ENCODE assay signal across 20 mouse cellular contexts in the genomic region with DNA sequence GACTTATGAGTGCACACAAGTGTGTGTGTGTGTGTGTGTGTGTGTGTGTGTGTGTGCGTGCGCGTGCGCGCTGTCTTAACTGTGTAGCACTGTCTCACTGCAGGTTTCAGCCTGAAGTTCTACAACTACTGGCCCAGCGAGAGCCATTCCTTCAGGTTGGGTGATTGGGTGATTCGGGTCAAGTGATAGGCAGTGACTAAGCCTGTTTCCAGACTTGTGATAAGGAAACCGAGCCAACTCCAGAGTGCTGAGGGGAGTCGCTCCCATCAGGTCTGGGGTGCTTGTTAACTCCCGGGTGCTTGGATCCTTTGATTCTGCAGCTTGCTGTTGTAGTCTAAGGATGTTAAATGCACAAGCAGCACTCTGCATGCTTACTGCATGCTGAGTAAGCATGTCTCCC. TPM values are rescaled to one million over a fixed set of nuclear protein-coding genes. Genes with fewer than 3 reads are reported as not detected.
DNase-seq lines count a peak whose midpoint lies in the region; ATAC-seq lines count a peak whose summit lies in the region.
"Had no signal": no experiment of that assay in that cellular context is flagged by ENCODE, and none has a peak within 500 bp of the region (broad histone marks: within the 10 kb centered on the region; RNA-seq: fewer than 3 reads in every experiment).

No protein-coding gene starts in this region.

- no peaks in the 10 kb centered on the region for H3K36me3 ChIP-seq in intestine, embryonic 16.5 days (ENCODE audit: control insufficient read depth, insufficient read depth, low read length)
- peaks cover 38% of the 10 kb centered on the region for H3K36me3 ChIP-seq in intestine, embryonic 15.5 days
- H3K36me3 ChIP-seq in liver, embryonic 11.5 days (ENCODE audit: control insufficient read depth, insufficient read depth, low read length), result peaks cover 15% of the 10 kb centered on the region
- peaks cover 41% of the 10 kb centered on the region for H3K36me3 ChIP-seq in stomach, embryonic 15.5 days

- DNase-seq in c-Kit-positive CD71-positive TER-119-negative erythroid progenitor cells, embryonic 14.5 days (ENCODE audit: low read depth), result peak; percentile 61
- no peak for DNase-seq in liver, embryonic 11.5 days (ENCODE audit: low spot score)
- no peak for DNase-seq in lung, postnatal 14 days
- DNase-seq in ovary, postnatal 14 days (ENCODE audit: low spot score), result no peak
- DNase-seq: adrenal gland, adult 2 months; cerebellum, postnatal 10 days; gastrocnemius, postnatal 25 days; kidney, adult 2 months; kidney, postnatal 25 days; right cerebral cortex, adult 18-20 months; spleen, adult 18-20 months had no signal

- no peaks in the 10 kb centered on the region for H3K9me3 ChIP-seq in intestine, embryonic 16.5 days (ENCODE audit: control insufficient read depth, low read length)
- H3K9me3 ChIP-seq in intestine, embryonic 15.5 days, result no peaks in the 10 kb centered on the region
- H3K9me3 ChIP-seq in liver, embryonic 11.5 days (ENCODE audit: control insufficient read depth, low read length), result no peaks in the 10 kb centered on the region
- H3K9me3 ChIP-seq in stomach, embryonic 15.5 days, result no peaks in the 10 kb centered on the region
- H3K9me3 ChIP-seq: forebrain, embryonic 10.5 days; hindbrain, embryonic 15.5 days; limb, embryonic 12.5 days; midbrain, embryonic 12.5 days had no signal

- H3K27me3 ChIP-seq in intestine, embryonic 16.5 days (replicated peaks; ENCODE audit: control insufficient read depth, insufficient read depth, low read length), result no peaks in the 10 kb centered on the region
- H3K27me3 ChIP-seq in intestine, embryonic 15.5 days (replicated peaks), result no peaks in the 10 kb centered on the region
- H3K27me3 ChIP-seq in liver, embryonic 11.5 days (replicated peaks; ENCODE audit: control insufficient read depth, insufficient read depth, low read length), result no peaks in the 10 kb centered on the region
- H3K27me3 ChIP-seq in stomach, embryonic 15.5 days (replicated peaks), result no peaks in the 10 kb centered on the region
- H3K27me3 ChIP-seq: hindbrain, embryonic 15.5 days; limb, embryonic 12.5 days; midbrain, embryonic 12.5 days had no signal

- H3K4me2 ChIP-seq in intestine, embryonic 16.5 days (ENCODE audit: low read depth, low read length), result no peak overlapping the region
- H3K4me2 ChIP-seq in intestine, embryonic 15.5 days (replicated peaks), result no peak overlapping the region
- peak overlapping the region; percentile 68 for H3K4me2 ChIP-seq in liver, embryonic 11.5 days
- no peak overlapping the region for H3K4me2 ChIP-seq in stomach, embryonic 15.5 days
- H3K4me2 ChIP-seq: hindbrain, embryonic 15.5 days; limb, embryonic 12.5 days; midbrain, embryonic 12.5 days had no signal

- no peak overlapping the region; the same call in 1 of the 2 replicates for H3K9ac ChIP-seq in intestine, embryonic 16.5 days (ENCODE audit: low read depth, low read length)
- no peak overlapping the region for H3K9ac ChIP-seq in intestine, embryonic 15.5 days
- H3K9ac ChIP-seq in liver, embryonic 11.5 days (ENCODE audit: low read depth, low read length), result no peak overlapping the region; the same call in 1 of the 2 replicates
- H3K9ac ChIP-seq in stomach, embryonic 15.5 days, result no peak overlapping the region
- H3K9ac ChIP-seq: hindbrain, embryonic 15.5 days; limb, embryonic 12.5 days; midbrain, embryonic 12.5 days had no signal

- no peak overlapping the region for H3K27ac ChIP-seq in intestine, embryonic 16.5 days (ENCODE audit: low read length)
- H3K27ac ChIP-seq in intestine, embryonic 15.5 days, result no peak overlapping the region
- peak overlapping the region; percentile 51; the same call in 1 of the 2 replicates for H3K27ac ChIP-seq in liver, embryonic 11.5 days (ENCODE audit: low read depth, low read length)
- H3K27ac ChIP-seq in stomach, embryonic 15.5 days, result no peak overlapping the region
- H3K27ac ChIP-seq: forebrain, embryonic 10.5 days; hindbrain, embryonic 15.5 days; limb, embryonic 12.5 days; midbrain, embryonic 12.5 days had no signal

- ATAC-seq in intestine, embryonic 16.5 days, result peak; percentile 61
- ATAC-seq in intestine, embryonic 15.5 days, result no peak; the same call in 1 of the 2 replicates
- ATAC-seq in liver, embryonic 11.5 days (replicated peaks; ENCODE audit: low FRiP score), result peak; percentile 73
- peak; percentile 49; the same call in 1 of the 2 replicates for ATAC-seq in stomach, embryonic 15.5 days (ENCODE audit: insufficient read depth, low FRiP score, low read depth)
- ATAC-seq: lung, postnatal 0 days had no signal

- 79% methylated on average over 10 of the region's 10 CpGs for WGBS in intestine, embryonic 16.5 days
- WGBS in intestine, embryonic 15.5 days, result 75% methylated on average over 10 of the region's 10 CpGs
- whole genome bisulfite sequencing in liver, embryonic 11.5 days, result 52% methylated on average over 10 of the region's 10 CpGs
- WGBS in stomach, embryonic 15.5 days, result 75% methylated on average over 10 of the region's 10 CpGs

- H3K4me3 ChIP-seq in intestine, embryonic 16.5 days (ENCODE audit: low read length), result no peak overlapping the region
- H3K4me3 ChIP-seq in intestine, embryonic 15.5 days (replicated peaks), result no peak overlapping the region
- 0 out of 2 replicates have a peak overlapping the region, but pooled peaks have one; percentile 1 for H3K4me3 ChIP-seq in liver, embryonic 11.5 days (ENCODE audit: low read depth, low read length)
- no peak overlapping the region for H3K4me3 ChIP-seq in stomach, embryonic 15.5 days (replicated peaks)
- H3K4me3 ChIP-seq: forebrain, embryonic 10.5 days; hindbrain, embryonic 15.5 days; limb, embryonic 12.5 days; midbrain, embryonic 12.5 days; myocyte had no signal

- H3K4me1 ChIP-seq in intestine, embryonic 16.5 days (ENCODE audit: control insufficient read depth, insufficient read depth, low read length), result peaks cover 9% of the 10 kb centered on the region
- H3K4me1 ChIP-seq in intestine, embryonic 15.5 days (replicated peaks), result peaks cover 9% of the 10 kb centered on the region
- peaks cover 56% of the 10 kb centered on the region for H3K4me1 ChIP-seq in liver, embryonic 11.5 days (replicated peaks; ENCODE audit: control insufficient read depth, insufficient read depth, low read length)
- peaks cover 14% of the 10 kb centered on the region for H3K4me1 ChIP-seq in stomach, embryonic 15.5 days

RNA-seq across cellular contexts. Expression of a gene that starts 14.4 kb away (rescaled TPM):
- polyA plus RNA-seq in intestine, embryonic 16.5 days (2015; fragmentation: Nextera tagmentation; extraction: Ambion mirVana), result 38.0 and 53.4 TPM in 2 replicates
- 83.7 and 86.0 TPM in 2 replicates for polyA plus RNA-seq in intestine, embryonic 15.5 days (2015; fragmentation: Nextera tagmentation; extraction: Ambion mirVana)
- 71.1 and 89.0 TPM in 2 replicates for polyA plus RNA-seq in liver, embryonic 11.5 days (2014; fragmentation: Nextera tagmentation; extraction: Ambion mirVana)
- polyA plus RNA-seq in stomach, embryonic 15.5 days (2015; fragmentation: Nextera tagmentation; extraction: Ambion mirVana), result 92.4 and 98.5 TPM in 2 replicates
